Mouse (Mus musculus) cerebellum, adult 2 months (tissue): ENCODE results near the gene Usp22. TPM values are rescaled to one million over a fixed set of nuclear protein-coding genes. Genes with fewer than 3 reads are reported as not detected.
"Not testable (repeated sequence)": the region's sequence is repeated elsewhere in the genome, so short reads cannot be mapped to it uniquely, and the experiment has no call there.

Experiments
- DNase-seq, 2 experiments: peaks; one replicate each; pipeline ENCODE4 v3.0.0; 2021
- H3K27ac ChIP-seq: fragments of 200-500 bp; 2 replicates; pipeline ENCODE4 v1.5.1; 2012; ENCODE audit warnings: low read length, control low read depth, inconsistent platforms; ENCODE audit not compliant: insufficient read depth
- H3K27me3 ChIP-seq: fragments of 200-500 bp; 2 replicates; pipeline ENCODE4 v1.6.1; 2012; ENCODE audit warnings: inconsistent platforms, mild to moderate bottlenecking, low read length, moderate library complexity; ENCODE audit not compliant: control insufficient read depth, insufficient read depth
- H3K4me1 ChIP-seq: fragments of 200-500 bp; 2 replicates; pipeline ENCODE4 v1.6.1; 2011; ENCODE audit warnings: low read length; ENCODE audit not compliant: control insufficient read depth, insufficient read depth
- H3K4me3 ChIP-seq: fragments of 200-500 bp; replicated peaks from 2 replicates; pipeline ENCODE3; 2011; ENCODE audit warnings: mild to moderate bottlenecking, low read depth, low read length, control low read depth; ENCODE audit not compliant: insufficient read depth
- CTCF ChIP-seq: fragments of 200-500 bp; IDR thresholded peaks from 2 replicates; pipeline ENCODE4 v1.5.1; 2011; ENCODE audit warnings: low read depth, mild to moderate bottlenecking, control low read depth, low read length, moderate library complexity, borderline replicate concordance; ENCODE audit not compliant: insufficient read depth
- POLR2A ChIP-seq: fragments of 200-500 bp; IDR thresholded peaks from 2 replicates; pipeline ENCODE4 v1.6.1; 2011; ENCODE audit warnings: low read length, control low read depth, borderline replicate concordance; ENCODE audit not compliant: insufficient read depth
- WGBS: fragments of 180-500 bp; shearing (Covaris S2); methylation state at CpG from one replicate; pipeline ENCODE4 v1.1.7; 2018; 5-methylcytosine and 5-hydroxymethylcytosine counted together
- polyA plus RNA-seq: library from polyadenylated mRNA; depleted of rRNA; stranded (reverse); fragments of >200 nt; gene quantifications from 2 replicates; pipeline ENCODE4 v1.2.3, GENCODE M21; 2012

Usp22 gene
- polyA plus RNA-seq, 1 experiment, result 142 TPM

DNA sequence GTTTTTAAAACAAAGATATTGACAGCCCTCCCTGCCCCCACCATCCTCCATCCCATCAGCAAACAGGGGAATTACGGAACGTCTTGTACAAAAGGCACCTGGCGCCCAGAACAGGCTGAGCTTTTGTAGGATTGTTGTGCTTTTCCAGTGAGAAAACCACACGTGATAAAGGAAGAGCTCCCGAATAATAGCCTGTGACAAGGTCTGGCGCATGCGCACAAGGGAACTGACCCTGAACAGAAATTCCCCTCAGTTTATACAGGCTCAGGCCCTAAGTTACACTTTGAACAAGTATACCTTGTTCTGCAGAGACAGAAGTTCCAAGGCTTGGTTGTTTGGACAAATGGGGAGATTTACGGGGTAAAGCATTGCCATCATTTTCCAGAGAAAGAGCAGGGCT is 29.3 kb downstream of the Usp22 start:
- Histone ChIP-seq H3K4me1 (0 out of 2 replicates have a peak, but pooled peaks cover 3% of the 10 kb centered on the region), H3K27ac (no peak overlapping the region), H3K4me3 (no peak overlapping the region), H3K27me3 (no peaks in the 10 kb centered on the region)
- no peak for TF ChIP-seq POLR2A
- no peak for TF ChIP-seq CTCF
- WGBS, result 82% methylated on average over 8 of the region's 8 CpGs
- no peak for DNase-seq

DNA sequence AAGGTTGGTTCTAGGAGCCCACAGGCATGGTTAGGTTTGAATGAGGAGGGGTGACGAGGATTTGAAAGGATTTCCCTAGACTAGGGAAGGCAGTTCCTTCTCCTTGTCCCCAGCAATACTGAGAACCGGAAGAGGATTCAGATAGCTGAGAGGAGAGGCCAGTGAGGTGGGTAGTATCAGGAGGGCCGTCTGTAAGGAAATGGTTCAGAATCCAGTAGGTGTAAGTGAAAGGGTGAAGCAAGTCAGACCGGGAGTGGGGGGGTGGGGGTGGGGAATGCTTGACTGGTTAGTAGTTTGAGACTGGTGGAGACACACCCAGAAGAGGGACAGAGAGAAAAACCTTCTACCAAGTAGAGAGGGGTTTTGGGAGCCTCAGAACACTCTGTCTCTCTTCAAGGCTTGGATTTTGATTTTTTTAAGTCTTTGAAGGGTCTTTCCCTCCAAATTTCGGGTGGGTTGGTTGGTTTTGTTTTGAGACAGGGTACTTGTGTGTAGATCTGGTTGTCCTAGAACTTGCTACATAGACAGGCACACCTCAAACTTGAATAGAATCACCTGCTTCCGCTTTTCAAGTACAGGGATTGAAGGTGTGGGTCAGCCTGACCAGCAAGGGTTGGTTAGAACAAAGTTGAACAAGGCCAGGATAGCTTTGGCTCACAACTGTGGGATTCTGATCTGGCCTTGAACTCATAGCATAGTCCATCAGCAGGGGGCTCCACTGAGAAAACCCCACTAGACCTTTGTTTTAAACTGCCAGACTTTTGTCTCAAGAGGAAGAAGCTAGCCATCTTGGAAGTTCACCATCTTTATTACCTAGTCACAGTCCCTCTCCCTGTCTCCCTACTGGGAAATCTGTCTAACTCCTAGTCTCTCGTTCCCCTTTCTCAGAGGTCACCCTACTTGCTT is 31.0 kb downstream of the Usp22 start:
- no peak for DNase-seq
- H3K4me1 ChIP-seq, result 0 out of 2 replicates have a peak, but pooled peaks cover 3% of the 10 kb centered on the region
- TF ChIP-seq CTCF (no peak), POLR2A (no peak)
- H3K27me3 ChIP-seq, result no peaks in the 10 kb centered on the region
- 85% methylated on average over 7 of the region's 7 CpGs for WGBS
- H3K27ac ChIP-seq, result no peak overlapping the region
- no peak overlapping the region for H3K4me3 ChIP-seq

DNA sequence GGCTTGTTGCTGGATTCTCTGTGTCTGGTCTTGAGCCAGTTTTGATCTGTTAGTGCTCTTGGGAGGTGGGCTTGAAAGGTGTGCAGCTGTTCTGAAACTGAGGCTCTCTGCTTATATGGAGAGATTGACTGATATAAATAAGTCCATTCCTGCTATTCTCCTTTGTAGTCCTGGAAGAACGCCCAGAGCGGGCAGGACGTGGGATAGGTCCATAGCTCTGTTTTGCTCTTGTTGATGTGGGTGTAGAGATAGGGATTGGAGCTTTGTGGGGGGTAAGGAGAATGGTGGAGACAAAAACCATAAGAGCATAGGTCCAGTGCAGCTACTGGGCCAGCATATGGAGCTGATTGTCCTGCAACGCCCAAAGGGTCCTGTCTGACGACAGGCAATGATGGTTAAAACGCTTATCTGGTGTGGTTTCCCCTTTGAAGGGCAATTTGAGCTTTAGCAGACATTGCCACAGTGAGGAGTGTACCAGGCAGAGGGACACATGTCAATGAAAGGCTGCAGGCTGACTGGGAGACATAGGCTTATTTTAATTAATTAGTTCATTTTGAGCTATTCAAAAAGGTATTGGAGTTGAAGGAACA is 31.8 kb downstream of the Usp22 start:
- no peak overlapping the region for H3K27ac ChIP-seq
- no peak for DNase-seq
- TF ChIP-seq POLR2A (no peak), CTCF (no peak)
- no peak overlapping the region for H3K4me3 ChIP-seq
- WGBS, result 80% methylated on average over 6 of the region's 6 CpGs
- no peaks in the 10 kb centered on the region for H3K27me3 ChIP-seq
- 0 out of 2 replicates have a peak, but pooled peaks cover 3% of the 10 kb centered on the region for H3K4me1 ChIP-seq

DNA sequence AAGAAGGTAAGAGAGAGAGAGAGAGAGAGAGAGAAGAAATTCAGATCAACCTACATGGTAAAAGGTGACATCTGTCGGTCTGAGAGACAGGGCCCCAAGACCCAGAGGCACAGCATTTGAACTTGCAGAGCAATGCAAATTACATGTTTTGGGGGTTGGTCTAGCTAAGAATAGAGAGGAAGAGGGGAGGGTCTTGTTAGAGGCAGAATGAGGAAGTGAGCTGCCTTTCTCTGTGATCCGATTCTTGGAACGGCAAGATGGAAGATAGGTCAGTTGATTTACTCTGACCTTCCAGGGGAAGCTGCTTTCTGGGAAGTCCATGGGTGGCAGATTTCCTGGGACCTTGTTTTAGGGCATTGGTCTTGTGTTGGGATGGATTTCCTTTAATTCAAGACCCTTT is 32.6 kb downstream of the Usp22 start:
- DNase-seq, result no peak
- Histone ChIP-seq H3K4me1 (0 out of 2 replicates have a peak, but pooled peaks cover 3% of the 10 kb centered on the region), H3K27ac (no peak overlapping the region), H3K4me3 (no peak overlapping the region), H3K27me3 (no peaks in the 10 kb centered on the region)
- 86% methylated on average over 3 of the region's 3 CpGs for WGBS
- no peak for TF ChIP-seq CTCF
- no peak for TF ChIP-seq POLR2A

DNA sequence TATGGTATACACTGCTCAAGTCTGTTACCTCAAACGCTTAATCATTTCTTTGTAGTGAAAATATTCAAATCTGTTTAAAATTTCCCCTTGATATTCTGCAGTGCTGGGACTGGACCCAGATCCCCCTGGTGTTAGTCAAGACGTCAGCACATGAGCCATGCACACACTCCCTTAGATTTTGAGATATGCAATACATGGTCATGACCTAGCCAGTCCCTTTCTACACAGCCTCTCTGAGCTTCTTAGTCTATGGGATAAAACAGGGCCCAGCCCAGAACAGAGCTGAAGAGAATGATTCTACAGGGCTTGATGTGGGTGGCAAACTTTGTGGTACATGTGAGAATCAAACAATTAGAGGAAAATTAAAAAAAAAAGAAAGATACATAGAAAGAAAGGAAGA is 33.2 kb downstream of the Usp22 start:
- WGBS, result 76% methylated on average over 2 of the region's 2 CpGs
- 0 out of 2 replicates have a peak, but pooled peaks cover under 1% of the 10 kb centered on the region for H3K4me1 ChIP-seq
- no peak for DNase-seq
- TF ChIP-seq CTCF, result no peak
- no peak for TF ChIP-seq POLR2A
- no peak overlapping the region for H3K4me3 ChIP-seq
- no peaks in the 10 kb centered on the region for H3K27me3 ChIP-seq
- no peak overlapping the region for H3K27ac ChIP-seq

DNA sequence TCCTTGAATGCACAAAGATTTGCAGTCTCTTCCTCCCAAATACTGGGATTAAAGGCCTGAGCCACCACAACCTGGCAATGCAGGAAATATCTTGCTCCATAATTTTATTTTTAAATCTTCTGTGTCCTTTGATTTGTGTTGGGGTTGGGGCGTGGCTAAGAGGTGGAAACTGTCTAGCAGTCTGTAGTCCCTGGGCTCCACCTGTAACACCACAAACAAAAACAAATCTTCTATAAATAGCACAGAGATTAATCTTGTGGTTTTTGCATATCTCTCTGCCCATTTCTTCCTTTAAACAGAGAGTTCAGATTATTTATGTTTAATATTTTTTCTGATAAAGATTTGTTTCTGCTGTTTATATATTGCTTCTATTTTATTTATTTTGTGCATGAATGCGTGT is 41.9 kb downstream of the Usp22 start:
- no peaks in the 10 kb centered on the region for H3K4me1 ChIP-seq
- H3K27ac ChIP-seq, result no peak overlapping the region
- no peak overlapping the region for H3K4me3 ChIP-seq
- TF ChIP-seq POLR2A (no peak), CTCF (no peak)
- DNase-seq, result no peak
- no peaks in the 10 kb centered on the region for H3K27me3 ChIP-seq
- WGBS, result 86% methylated on average over 2 of the region's 2 CpGs

DNA sequence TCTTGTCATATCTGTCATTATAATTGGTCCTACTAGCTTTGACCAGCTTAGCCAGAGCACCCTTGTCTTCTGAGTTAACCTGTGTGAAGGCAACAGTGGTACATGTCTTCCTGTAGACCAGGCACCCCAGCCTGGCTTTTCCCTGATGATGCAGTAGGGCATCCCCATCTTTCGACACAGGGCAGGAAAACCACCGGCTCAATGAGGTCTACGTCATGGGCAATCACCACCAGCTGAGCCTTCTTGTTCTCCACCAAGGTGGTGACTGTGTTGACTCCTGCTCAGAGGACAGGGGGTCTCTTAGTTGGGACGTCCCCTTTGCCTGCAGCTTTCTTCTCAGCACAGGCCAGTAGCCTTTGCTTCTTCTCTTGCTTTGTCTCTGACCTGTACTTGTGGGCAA is 44.2 kb downstream of the Usp22 start:
- H3K4me1 ChIP-seq, H3K27ac ChIP-seq, H3K4me3 ChIP-seq, DNase-seq, H3K27me3 ChIP-seq: not testable (repeated sequence)
- 89% methylated on average over 4 of the region's 4 CpGs for WGBS

DNA sequence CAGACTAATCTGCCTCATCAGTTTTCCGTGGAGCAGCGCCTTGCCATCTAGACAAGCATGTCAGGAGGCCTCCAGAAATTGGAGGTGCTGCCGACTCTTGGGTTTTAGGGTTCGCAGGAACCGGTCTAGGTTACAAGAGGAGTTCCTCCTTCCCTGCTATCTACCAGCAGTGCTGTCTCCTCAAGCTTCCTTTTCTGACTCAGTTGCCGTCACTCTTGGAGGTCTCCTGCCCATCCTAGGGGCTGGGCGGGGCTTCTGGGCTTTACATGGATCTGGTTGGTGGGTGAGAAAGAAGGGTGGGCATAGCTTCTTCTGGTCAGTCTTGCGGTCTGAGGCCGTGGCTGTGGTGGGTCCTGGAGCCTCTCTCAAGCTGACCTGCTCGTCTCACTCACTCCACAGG is 45.5 kb downstream of the Usp22 start:
- Histone ChIP-seq H3K4me1 (no peaks in the 10 kb centered on the region), H3K27ac (no peak overlapping the region), H3K27me3 (no peaks in the 10 kb centered on the region), H3K4me3 (no peak overlapping the region)
- no peak for TF ChIP-seq CTCF
- TF ChIP-seq POLR2A, result no peak
- no peak for DNase-seq
- WGBS, result 69% methylated on average over 10 of the region's 10 CpGs
